ENCODE assay signal across 22 mouse cellular contexts in genomic region chr1:90086461-90086860, GRCm38 (mm10).
A peak's percentile ranks its signal among the peaks of the same experiment; 100 is the strongest.
DNase-seq lines count a peak whose midpoint lies in the region; ATAC-seq and TF ChIP-seq lines count a peak whose summit lies in the region.
"Had no signal": no experiment of that assay in that cellular context is flagged by ENCODE, and none has a peak within 500 bp of the region (broad histone marks: within the 10 kb centered on the region; RNA-seq: fewer than 3 reads in every experiment).

No protein-coding gene starts in this region.

- H3K36me3 ChIP-seq in G1E (replicated peaks), result no peaks in the 10 kb centered on the region
- no peaks in the 10 kb centered on the region for H3K36me3 ChIP-seq in embryonic facial prominence, embryonic 10.5 days (replicated peaks)
- H3K36me3 ChIP-seq in forebrain, embryonic 15.5 days, result no peaks in the 10 kb centered on the region
- H3K36me3 ChIP-seq: heart, embryonic 13.5 days; hindbrain, embryonic 15.5 days; kidney, embryonic 15.5 days; stomach, embryonic 15.5 days had no signal

- H3K27me3 ChIP-seq in G1E (ENCODE audit: insufficient read depth, low read length), result no peaks in the 10 kb centered on the region
- no peaks in the 10 kb centered on the region for H3K27me3 ChIP-seq in embryonic facial prominence, embryonic 10.5 days (replicated peaks; ENCODE audit: low read depth, poor library complexity, severe bottlenecking)
- no peaks in the 10 kb centered on the region for H3K27me3 ChIP-seq in forebrain, embryonic 15.5 days
- H3K27me3 ChIP-seq: heart, embryonic 13.5 days; hindbrain, embryonic 15.5 days; kidney, embryonic 15.5 days; stomach, embryonic 15.5 days had no signal

- H3K9ac ChIP-seq in forebrain, embryonic 15.5 days (replicated peaks), result no peak overlapping the region
- H3K9ac ChIP-seq: heart, embryonic 13.5 days; hindbrain, embryonic 15.5 days; kidney, embryonic 15.5 days; stomach, embryonic 15.5 days had no signal

- H3K4me1 ChIP-seq in G1E (ENCODE audit: insufficient read depth, low read depth, low read length), result no peaks in the 10 kb centered on the region
- H3K4me1 ChIP-seq in embryonic facial prominence, embryonic 10.5 days, result peaks cover 20% of the 10 kb centered on the region; the same call in 1 of the 2 replicates
- H3K4me1 ChIP-seq in forebrain, embryonic 15.5 days, result peaks cover 16% of the 10 kb centered on the region
- H3K4me1 ChIP-seq: heart, embryonic 13.5 days; kidney, embryonic 15.5 days; stomach, embryonic 15.5 days had no signal

- peak; percentile 65 for DNase-seq in left cerebral cortex, postnatal 4 days
- DNase-seq in left cerebral cortex, adult 11 months (ENCODE audit: low spot score), result no peak
- no peak for DNase-seq in G1E (ENCODE audit: low spot score)
- DNase-seq in embryonic facial prominence, embryonic 10.5 days (ENCODE audit: low spot score), result no peak
- DNase-seq in kidney, postnatal 25 days, result no peak
- DNase-seq: adrenal gland, postnatal 10 days; cerebellum, adult 2 months; gastrocnemius, postnatal 25 days; heart, adult 2 months; heart, postnatal 14 days; kidney, postnatal 4 days; layer of hippocampus, adult 9-11 months; lung, postnatal 4 days; thymus, postnatal 4 days had no signal

- intact Hi-C loops in left cerebral cortex, postnatal 4 days (cut with DNase I), result no loop called here

- H3K9me3 ChIP-seq in G1E (replicated peaks), result peaks cover 78% of the 10 kb centered on the region
- peaks cover 2% of the 10 kb centered on the region; the same call in 1 of the 2 replicates for H3K9me3 ChIP-seq in embryonic facial prominence, embryonic 10.5 days
- no peaks in the 10 kb centered on the region for H3K9me3 ChIP-seq in forebrain, embryonic 15.5 days
- H3K9me3 ChIP-seq: heart, embryonic 13.5 days; hindbrain, embryonic 15.5 days; kidney, embryonic 15.5 days; stomach, embryonic 15.5 days had no signal

- WGBS in embryonic facial prominence, embryonic 10.5 days, result 81% methylated on average over 10 of the region's 10 CpGs
- WGBS in forebrain, embryonic 15.5 days, result 64% methylated on average over 10 of the region's 10 CpGs

- no peak for ATAC-seq in G1E (ENCODE audit: extremely low read depth, insufficient number of reproducible peaks, low FRiP score, poor library complexity, severe bottlenecking)
- no peak for ATAC-seq in forebrain, embryonic 15.5 days (replicated peaks)
- no peak for ATAC-seq in granulocyte monocyte progenitor cell, adult 5-6 weeks (replicated peaks; ENCODE audit: poor library complexity, severe bottlenecking)
- ATAC-seq: intestine, embryonic 16.5 days had no signal

- no peak overlapping the region for H3K4me2 ChIP-seq in forebrain, embryonic 15.5 days (replicated peaks)
- H3K4me2 ChIP-seq: heart, embryonic 13.5 days; hindbrain, embryonic 15.5 days; kidney, embryonic 15.5 days; stomach, embryonic 15.5 days had no signal

- peak overlapping the region; percentile 5; the same call in 1 of the 2 replicates for H3K4me3 ChIP-seq in G1E (ENCODE audit: low read depth, low read length)
- no peak overlapping the region for H3K4me3 ChIP-seq in embryonic facial prominence, embryonic 10.5 days
- no peak overlapping the region for H3K4me3 ChIP-seq in forebrain, embryonic 15.5 days
- H3K4me3 ChIP-seq: heart, adult 2 months; heart, embryonic 13.5 days; hindbrain, embryonic 15.5 days; kidney, embryonic 15.5 days; myocyte; stomach, embryonic 15.5 days had no signal

- no peak for TF ChIP-seq CTCF in G1E (IDR thresholded peaks at IDR 0.05; ENCODE audit: low read depth, low read length)

- 0 out of 2 replicates have a peak overlapping the region, but pooled peaks have one; percentile 3 for H3K27ac ChIP-seq in embryonic facial prominence, embryonic 10.5 days (replicated peaks)
- H3K27ac ChIP-seq in forebrain, embryonic 15.5 days (replicated peaks), result peak overlapping the region; percentile 34; the same call in 1 of the 2 replicates
- H3K27ac ChIP-seq: heart, adult 2 months; heart, embryonic 13.5 days; hindbrain, embryonic 15.5 days; kidney, embryonic 15.5 days; stomach, embryonic 15.5 days had no signal
